Mouse (Mus musculus): ENCODE data around the gene Coro7. TPM values are rescaled to one million over a fixed set of nuclear protein-coding genes. Genes with fewer than 3 reads are reported as not detected.
A peak's percentile ranks its signal among the peaks of the same experiment; 100 is the strongest.
"Not testable (repeated sequence)": the region's sequence is repeated elsewhere in the genome, so short reads cannot be mapped to it uniquely, and the experiment has no call there.

Coro7 gene
- 100 to 1,000 TPM; 102 to 174 TPM for polyA plus RNA-seq (2017; shearing (Covaris generic))

DNA sequence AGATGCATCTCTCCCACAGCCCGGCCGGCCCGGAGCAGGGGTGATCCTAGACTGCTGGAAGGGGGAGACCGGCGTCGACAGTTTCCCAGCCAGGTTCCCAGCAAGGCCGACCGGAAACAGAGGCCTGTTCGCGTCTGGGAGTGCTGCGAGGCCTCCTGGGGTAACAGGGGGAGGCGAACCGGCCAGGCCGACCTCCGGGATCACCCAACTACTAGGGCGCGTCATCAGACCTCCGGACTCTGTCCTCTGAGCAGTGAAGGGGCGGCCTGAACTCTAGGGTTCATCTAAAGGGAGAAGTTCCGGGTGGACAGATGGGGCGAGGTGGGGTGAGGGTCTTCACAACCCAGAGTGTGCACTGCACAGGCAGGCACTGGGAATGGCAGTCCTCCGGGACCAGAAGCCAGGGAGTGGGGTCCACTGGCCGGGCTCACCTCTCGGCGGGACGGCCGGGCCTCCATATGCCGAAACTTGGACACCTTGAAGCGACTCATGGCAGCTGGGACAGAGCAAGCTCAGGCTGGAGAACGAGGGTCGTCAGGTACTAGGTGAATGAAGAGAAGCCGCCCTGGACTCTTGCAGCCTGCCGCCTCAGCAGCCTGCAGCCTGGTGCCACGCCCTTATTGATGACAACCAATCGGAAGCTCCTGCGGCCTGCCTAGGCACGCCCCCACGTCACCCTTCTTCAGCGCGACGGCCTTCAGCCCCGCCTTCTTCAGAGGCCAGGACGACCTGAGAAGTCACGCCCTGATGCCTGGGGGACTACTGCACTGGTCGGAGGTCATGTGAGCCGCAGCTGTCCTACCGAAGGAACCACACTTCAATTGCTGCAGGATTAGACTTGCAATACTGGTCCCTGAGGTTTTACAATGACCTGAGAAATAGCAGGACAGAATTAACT lies at the start of gene Coro7:
Gene Coro7 (minus strand): TSS at position 657 of the 898 bp plus-strand sequence.
- peak; percentile 78 for ATAC-seq

DNA sequence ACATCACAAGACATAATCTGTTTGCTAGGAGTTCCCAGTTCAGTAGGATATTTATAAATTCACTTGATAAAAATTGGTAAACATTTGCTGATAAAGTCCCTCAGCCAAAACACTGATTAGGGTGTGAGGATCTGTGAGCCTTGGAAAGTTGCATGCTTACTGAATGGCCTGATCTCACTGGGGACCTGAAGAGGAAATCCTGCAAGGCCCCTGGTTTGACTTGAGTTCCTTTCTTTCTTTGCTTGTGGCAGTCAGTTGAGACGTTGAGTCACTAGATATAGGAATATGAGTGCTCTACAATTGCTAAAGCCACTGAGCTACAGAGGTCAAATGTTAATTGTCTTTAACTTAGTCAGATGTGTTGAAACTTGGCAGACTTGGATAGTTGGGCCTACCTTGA lies 48.4 kb upstream of the Coro7 start:
- ATAC-seq = no peak

DNA sequence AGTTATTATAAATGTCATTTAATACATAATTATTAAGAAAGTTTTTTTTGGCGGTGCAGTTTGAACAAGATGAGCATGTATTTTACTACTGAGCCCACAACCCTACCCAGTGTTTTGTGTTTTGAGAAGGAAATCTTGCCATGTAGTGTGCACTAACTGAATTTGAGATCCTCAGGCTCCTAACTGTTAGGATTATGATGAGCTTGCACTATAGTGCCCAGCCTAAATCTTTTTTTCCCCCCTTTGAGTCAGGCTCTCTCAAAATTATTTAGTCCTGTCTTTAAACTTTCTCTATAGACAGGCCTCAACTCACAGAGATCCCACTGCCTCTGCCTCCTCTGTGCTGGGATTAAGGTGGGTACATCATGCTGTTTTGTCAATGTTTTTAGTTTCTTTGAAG lies 47.9 kb upstream of the Coro7 start:
- no peak for ATAC-seq

DNA sequence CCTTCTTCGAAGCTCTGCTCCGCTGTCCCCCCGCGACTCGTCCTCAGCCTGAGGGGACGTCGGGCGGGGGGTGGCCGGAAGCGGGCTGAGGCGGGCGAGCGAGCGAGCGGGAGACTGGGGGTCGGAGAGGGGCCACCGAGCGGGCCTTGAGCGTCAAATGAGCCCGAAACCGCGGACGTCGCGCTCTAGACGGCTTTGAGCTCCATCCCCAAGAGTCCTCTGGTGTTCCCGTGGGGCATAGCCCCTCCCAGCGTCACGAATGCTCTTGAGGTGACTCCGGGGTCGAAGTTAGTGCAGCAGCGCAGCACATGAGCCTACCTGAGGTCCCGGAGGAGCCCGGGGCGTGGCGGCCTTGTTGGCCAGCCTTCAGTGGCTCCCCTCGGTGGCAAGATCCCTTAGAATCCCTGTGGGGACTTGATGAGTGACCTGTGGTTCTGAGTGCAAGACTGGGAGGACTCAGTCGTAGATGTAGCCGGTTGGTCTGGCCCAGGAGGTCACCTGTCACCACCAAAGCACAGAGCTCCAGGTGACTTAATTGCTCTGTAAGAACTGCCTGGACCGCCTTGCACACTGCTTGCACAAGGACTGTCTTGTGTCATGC lies 47.1 kb upstream of the Coro7 start:
- peak; percentile 73 for ATAC-seq

DNA sequence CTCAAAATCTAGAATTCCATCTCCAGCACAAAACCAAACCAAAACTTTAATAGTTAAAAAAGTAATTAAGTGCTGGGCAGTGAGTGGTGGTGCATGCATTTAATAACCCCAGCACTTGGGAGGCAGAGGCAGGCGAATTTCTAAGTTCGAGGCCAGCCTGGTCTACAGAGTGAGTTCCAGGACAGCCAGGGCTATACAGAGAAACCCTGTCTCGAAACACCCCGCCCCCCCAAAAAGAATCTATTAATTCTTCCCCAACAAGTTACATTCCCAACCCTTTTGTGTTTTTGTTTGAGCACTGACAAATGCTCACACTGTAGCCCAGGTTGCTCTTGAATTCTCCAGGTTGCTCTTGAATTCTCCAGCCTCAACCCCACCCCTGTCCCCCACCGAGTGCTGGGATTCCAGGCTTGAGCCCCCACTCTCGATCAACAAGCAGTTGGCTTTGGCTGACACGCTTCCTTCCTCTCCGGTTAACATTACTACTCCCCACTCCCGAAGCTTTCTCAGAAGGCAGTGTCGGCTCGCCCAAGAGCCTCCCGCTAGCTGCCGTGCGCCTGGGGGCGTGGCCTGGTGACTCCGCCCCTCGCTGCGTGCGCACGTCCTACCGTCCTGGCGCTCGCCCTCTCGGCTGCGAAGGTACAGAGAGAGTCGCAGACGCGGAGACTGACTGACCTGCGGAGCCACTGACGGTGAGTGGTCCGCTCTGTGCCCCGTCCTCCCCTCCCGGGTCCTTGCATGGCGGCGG lies 46.4 kb upstream of the Coro7 start, which contains the start of gene Hmox2:
Gene Hmox2 (plus strand): TSS at position 582 of the 748 bp plus-strand sequence.
- peak; percentile 91 for ATAC-seq

DNA sequence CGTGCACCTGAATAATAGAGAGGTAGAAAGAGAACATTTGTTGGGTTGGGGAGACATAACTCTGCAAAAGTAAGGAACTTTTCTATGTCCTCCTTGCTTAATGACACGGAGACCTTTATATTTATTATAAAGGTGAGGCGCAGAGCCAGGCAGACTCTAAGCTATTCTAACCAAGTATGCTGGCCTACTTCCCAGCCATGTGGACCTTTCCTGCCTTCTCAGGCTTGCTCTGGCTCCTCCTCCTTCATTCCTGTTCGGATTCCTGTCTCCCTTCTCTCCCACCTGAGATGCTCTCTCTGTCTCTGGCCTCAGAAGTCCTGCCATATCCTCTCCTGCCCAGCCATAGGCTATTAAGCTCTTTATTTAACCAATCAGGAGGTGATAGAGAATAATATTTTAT lies 45.7 kb upstream of the Coro7 start:
- no peak for ATAC-seq

DNA sequence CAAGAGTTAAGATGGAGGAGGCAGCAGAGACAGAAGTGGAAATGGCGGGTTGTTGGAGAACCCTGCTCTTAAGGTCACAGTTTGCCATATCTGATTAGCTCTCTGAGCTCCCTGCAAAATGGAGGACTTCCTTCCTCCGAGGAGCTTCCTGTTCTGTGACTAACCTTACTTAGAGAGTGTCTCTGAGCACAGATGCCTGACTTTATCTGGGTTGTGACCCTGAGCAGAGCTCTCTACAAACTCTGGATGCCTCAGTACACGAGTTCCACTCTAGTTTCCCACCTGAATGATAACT lies 43.3 kb upstream of the Coro7 start:
- ATAC-seq = no peak

DNA sequence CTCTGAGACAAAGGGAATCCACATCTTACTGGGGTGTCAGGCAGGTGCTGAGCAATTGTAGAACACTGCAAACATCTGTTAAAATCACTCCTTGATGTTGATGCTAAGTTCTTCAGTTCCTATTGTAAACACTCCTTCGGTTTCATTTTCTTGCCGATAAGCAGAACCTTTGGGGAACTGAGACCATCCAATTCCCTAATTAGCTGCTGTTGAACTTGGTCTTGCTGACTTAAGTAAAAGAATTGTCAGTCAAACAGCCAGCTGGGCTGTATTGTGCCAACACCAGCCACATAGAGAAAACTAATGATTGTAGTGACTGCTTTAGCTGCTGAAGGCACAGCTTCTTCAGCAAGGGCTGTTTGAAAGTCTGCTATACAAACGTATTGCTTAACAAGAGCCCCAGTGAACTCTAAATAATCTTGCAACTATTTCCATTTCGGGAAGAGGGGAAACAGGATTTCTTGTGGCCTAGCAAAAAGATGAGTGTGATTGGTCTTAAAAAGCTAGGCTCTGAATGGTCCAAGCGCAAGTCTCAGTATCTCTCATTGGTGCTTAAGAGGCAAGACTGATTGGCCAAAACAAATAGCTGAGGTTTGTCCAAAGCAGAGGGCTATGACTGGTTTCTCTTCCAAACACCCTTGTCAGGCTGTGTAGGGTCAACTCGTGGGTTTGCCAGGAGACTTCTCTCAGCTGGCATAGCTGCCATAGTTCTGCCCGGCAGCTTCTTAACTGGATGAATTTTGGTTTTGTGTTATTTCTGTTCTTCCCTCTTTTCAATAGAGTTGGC lies 42.7 kb upstream of the Coro7 start:
- ATAC-seq = no peak

DNA sequence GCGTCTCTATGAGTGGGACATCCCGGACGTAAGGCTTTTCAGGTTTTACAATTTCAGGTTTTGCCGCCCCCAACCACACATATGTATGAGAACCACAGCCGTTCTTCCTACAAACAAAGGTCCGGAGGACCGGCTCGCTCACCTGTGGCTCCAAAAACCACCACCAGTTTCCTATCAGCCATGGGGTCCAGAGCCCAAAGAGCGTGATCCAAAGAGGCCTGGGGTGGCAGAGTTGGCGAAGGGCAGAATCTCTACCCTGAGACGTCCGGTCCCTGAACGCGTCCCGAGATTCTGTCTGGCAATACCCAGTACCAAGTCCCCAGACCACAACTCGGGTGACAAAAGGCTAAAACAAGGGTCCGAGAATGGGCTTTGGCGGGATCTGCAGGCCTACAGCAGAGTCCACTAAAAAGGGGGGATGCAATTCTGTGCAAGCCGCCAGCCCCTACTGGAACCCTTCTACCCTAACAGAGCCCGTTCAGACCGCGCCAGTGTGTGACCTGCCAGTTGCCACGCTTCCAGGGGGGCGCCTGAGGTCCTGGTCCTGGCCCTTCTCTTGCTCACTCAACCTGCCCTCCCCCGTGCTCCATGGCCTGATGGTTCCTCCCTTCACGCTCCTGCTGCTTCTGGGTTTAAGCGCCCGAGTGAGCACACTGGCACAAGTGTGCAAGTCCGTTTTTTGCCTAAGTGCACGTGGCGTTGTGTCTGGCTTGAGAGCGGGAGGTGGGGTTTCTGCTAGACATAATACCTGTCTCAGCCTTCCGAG lies 39.4 kb upstream of the Coro7 start, which contains the start of gene Nmral1:
Gene Nmral1 (minus strand): TSS at position 604 of the 766 bp plus-strand sequence.
- peak; percentile 68 for ATAC-seq

DNA sequence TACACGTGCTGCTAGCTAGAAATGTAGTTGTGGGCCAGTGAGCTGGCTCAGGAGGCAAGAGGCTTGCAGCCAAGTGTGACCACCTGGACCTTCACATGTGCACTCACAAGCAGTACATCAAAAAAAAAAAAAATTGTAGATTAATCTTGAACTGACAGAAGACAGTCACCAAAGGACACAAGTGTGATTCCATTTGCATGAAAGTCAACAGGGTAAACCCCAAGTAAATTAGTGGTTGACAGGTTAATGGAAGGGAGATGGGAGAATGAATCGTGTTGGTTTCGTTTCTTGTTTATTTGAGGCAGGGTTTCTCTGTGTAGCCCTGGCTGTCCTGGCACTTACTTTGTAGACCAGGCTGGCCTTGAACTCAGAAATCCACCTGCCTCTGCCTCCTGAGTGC lies 38.3 kb upstream of the Coro7 start:
- ATAC-seq = no peak

DNA sequence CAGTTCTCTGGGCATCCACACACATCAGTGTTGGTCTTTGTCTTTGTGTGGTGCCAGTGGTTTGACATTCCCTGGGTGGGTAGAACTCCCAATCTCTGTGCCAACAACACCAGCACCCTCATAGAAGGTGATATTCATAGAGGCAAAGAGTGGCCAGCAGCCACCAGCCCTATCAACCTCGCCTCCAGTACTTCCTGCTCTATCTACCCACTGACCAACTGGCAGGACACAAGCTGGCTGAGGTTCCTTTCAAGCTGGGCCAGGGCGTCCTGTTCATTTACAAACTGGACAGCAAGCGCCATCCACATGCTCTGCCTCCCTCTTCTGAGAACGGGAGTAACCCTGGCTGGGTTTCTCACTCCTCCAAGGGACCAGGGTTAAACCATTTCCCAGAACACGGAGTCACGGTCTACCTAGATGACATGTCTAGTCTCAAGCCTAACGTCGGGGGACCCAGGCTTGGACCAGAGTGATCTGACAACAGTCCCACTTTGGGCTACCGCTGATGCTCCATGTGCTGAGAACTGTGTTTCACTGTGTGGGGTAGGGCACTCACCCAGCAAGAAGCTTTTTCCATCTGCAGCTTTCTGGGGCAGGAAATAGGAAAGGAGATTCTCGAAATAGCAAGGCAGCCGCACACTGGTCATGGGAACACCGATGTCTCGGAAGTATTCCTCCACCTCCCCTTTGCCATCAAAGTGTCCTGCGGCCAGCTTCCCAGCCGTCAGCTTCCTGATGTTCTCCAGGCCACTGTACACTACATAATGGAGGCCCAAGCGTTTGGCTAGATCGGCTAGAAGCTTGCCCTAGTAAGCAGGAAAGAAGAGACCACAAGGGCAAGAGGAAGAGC lies 34.5 kb upstream of the Coro7 start:
- ATAC-seq = no peak

DNA sequence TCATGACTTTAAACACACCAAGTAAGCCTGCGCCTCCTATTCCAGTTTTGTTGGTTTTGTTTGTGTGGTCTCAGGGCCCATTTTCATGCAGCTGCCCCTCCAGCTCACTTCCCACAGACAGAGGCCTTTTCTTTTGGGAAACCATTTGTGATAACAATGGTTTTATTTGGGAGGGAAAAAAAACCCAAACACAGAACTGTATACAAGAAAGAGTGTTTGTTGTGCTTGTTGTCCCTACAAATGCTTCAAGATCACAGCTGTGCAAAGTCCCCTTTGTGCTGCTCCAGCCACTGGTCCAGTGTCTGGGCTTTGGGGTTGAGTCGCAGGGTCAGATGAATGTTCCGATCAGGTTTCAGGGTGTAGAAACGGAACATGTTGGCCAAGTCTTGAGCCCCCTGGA lies 31.6 kb upstream of the Coro7 start:
- no peak for ATAC-seq

DNA sequence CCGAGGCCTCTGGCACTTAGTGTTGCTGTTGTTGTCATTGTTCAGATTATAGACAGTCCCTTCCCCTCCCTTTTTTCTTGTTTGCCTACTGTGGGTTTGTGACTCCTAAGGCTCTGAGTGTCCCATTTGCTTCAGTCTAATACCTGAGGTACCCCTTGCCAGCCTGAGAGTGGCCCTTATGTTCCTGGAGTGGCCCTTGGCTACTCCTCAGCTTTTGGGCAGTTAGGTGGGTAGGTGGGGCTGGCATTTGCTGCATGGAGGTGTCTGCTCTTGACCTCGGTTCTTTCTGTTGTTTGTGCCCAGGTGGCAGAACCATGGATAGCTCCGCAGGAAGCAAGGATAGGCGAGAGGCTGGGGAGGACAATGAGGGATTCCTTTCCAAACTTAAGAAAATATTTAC lies 26.0 kb upstream of the Coro7 start:
- no peak for ATAC-seq

DNA sequence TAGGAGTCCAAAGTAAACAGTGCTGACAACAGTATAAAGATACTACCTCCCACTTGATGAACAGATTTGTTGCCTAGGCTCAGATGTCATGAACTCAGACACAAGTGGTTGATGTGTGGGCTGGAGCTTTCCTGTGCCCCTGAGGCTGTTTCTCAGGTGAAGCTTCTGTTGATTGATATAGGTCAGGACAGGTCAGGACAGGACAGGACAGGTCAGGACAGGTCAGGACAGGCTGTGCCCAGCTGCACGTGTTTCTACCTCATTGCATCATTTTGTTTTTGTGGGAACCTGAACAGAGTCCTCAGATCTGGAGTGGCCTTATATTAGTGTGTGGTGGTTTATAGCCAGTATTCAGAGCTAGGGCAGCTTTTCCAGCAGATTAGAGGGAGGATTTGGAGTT lies 23.1 kb upstream of the Coro7 start:
- ATAC-seq = no peak

DNA sequence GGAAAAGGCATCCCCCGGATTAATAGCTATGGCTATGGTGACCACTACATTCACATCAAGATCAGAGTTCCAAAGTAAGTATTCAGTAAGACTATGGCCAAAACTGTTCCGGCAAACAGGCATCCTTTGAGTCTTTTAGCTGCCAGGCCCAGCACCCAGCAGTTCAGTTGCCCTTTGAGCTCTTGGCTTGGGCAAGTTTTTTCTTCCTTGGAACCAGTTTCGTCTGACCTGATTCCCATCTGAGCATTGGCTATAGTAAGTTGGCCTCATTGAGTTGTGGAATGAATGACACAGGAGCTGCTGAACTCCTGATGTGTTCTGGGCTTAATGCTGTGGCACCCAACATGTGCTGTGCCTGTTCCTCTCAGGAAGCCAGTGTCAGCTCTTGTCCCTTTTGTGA lies 21.6 kb upstream of the Coro7 start:
- ATAC-seq = no peak

DNA sequence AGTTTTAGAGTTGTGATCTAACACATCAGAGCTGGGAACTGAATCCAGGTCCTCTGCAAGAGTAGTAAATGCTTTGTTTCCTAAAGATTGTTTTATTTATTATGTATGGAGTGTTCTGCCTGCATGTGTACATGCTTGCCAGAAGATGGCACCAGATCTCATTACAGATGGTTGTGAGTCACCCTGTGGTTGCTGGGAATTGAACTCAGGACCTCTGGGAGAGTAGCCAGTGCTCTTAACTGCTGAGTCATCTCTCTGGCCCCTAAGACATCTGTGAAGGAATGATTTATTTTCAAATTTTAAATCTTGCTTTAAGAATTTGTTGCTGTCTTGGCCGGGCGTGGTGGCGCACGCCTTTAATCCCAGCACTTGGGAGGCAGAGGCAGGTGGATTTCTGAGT lies 9.8 kb upstream of the Coro7 start:
- not testable (repeated sequence) for ATAC-seq

DNA sequence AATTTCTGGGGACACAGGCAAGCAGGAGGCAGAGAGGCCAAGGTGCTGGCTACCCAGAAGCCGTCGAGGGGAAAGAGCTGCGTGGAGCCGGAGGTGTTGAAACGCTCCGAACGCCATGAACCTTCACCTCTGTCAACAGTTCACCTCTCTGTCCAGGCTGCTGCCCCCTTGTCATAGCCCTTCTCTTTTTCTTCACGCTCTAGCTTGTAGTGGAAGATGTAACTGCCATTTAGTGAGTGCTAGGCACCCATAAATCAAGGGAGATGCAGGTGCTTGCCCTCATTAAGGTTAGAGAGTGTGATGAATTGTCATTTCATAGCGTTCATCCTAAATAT lies 4.8 kb upstream of the Coro7 start:
- ATAC-seq = no peak

DNA sequence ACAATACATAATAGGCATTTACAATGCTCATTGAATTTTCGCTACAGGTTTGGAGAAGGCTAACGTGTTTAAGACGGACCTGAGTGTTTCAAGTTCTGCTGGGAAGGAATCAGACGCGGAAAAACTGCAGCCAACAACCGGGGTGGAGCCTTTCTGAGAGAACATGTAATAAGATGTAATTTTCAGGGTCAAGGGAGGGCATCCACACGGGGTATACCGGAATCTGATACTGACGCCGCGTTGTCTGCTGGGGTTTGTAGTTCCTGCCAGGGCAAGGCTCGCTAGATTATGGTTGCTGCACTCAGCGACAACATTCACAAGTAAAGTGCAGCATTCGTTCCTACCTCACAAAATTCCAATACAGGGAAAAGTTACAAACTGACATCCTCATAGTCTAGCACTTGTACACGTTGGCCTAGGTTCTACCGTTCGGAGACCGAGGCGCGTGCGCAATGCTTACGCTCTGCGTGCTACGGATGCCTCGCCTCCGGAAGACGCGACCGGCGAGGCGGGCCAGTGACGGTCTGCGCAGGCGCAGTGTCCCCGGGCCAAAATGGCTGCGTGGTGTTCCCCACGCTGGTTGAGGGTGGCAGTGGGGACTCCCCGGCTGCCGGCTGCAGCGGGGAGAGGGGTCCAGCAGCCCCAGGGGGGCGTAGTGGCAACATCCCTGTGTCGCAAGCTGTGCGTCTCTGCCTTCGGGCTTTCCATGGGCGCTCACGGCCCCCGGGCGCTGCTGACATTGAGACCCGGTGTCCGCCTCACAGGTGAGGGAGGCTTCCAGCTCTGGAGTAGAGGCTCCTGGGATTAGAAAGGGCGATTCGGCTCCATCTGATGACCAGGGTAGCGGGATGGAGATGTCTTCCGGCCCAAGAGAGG lies 4.2 kb upstream of the Coro7 start:
- ATAC-seq = peak; percentile 77

DNA sequence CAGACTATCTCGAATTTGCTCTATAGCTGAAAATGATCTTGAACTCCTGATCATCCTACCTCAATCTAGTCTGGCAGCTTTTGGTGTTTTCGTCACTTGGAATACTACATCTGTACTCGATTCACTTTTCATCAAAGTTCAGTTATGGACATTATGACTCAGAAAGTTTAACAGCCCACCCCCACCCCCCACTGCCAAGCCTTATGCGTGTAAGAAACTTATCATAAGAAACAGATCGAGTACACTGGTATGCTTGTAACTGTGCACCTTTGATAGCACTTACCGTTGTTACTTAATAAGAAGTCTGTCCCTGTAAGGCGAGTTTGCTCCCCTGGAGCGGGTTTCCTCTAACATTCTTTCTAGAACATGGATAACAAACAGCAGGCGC lies 3.6 kb upstream of the Coro7 start:
- ATAC-seq = no peak

DNA sequence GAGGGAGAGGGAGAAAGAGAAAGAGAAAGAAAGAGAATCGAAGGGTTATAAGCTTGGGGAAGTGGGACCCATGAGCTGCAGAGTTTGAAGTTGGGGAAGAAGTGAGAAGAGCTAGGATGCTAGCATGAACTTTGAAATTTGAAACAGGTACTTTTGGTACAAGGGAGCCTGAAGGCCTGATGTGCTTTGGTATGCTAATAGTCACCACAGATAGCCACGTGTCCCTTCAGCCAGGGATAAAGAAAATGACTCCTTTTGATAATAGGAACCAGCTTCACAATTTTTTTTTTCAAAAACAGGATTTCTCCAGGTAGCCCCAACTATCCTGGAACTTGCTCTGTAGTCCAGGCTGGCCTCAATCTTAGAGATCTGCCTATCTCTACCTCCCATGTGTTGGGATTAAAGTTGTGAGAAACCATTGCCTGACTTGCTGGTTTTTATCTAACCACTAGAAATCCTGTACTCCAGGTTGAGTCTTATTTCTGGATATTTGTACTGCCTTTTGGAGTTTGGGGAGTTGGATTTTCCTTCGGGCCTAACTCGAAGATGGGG lies 3.1 kb upstream of the Coro7 start:
- no peak for ATAC-seq
